Mouse (Mus musculus) lung, postnatal 0 days (tissue): ENCODE measurements around the gene Ercc8.

ENCODE experiments used
- CTCF ChIP-seq: IDR thresholded peaks from 2 replicates; pipeline ENCODE4 v1.5.1; 2016; ENCODE audit warnings: antibody characterized with exemption, mild to moderate bottlenecking
- EP300 ChIP-seq: IDR thresholded peaks from 2 replicates; pipeline ENCODE4 v1.6.1; 2016; ENCODE audit warnings: antibody characterized with exemption, mild to moderate bottlenecking, control low read depth

GRCm38 (mm10) chr13:108138403-108138977 lies 20.0 kb upstream of the Ercc8 start:
- TF ChIP-seq CTCF (no peak), EP300 (no peak)
